Mouse (Mus musculus) midbrain, embryonic 11.5 days (tissue): ENCODE data around the gene Tango2. TPM values are rescaled to one million over a fixed set of nuclear protein-coding genes. Genes with fewer than 3 reads are reported as not detected.

Source experiments
- ATAC-seq: fragments of 200-750 bp; cut with Nextera tagmentation; 2 replicates; pipeline ENCODE4 v1.8.0; 2017; ENCODE audit warnings: moderate TSS enrichment, moderate library complexity; ENCODE audit not compliant: low FRiP score
- DNase-seq: peaks from one replicate; pipeline ENCODE4 v3.0.0; 2015; ENCODE audit warnings: low spot score; ENCODE audit errors: missing footprints
- H3K27ac ChIP-seq: fragments of 300-500 bp; sonication (generic); 2 replicates; pipeline ENCODE4 v1.5.1; 2014; ENCODE audit warnings: low read depth, low read length
- H3K27me3 ChIP-seq: fragments of 300-500 bp; sonication (generic); 2 replicates; pipeline ENCODE4 v1.6.1; 2014; ENCODE audit warnings: mild to moderate bottlenecking, low read length, moderate library complexity, mixed read lengths; ENCODE audit not compliant: control insufficient read depth, insufficient read depth
- H3K36me3 ChIP-seq: fragments of 300-500 bp; sonication (generic); 2 replicates; pipeline ENCODE4 v1.6.1; 2014; ENCODE audit warnings: mild to moderate bottlenecking, low read length, moderate library complexity, mixed read lengths; ENCODE audit not compliant: control insufficient read depth, insufficient read depth
- H3K4me1 ChIP-seq: fragments of 300-500 bp; sonication (generic); 2 replicates; pipeline ENCODE4 v1.6.1; 2014; ENCODE audit warnings: low read length; ENCODE audit not compliant: control insufficient read depth, insufficient read depth
- H3K4me2 ChIP-seq: fragments of 300-500 bp; sonication (generic); 2 replicates; pipeline ENCODE4 v1.6.1; 2014; ENCODE audit warnings: mild to moderate bottlenecking, moderate library complexity
- H3K4me3 ChIP-seq: fragments of 300-500 bp; sonication (generic); 2 replicates; pipeline ENCODE4 v1.5.1; 2014; ENCODE audit warnings: low read depth, low read length
- H3K9ac ChIP-seq: fragments of 300-500 bp; sonication (generic); 2 replicates; pipeline ENCODE4 v1.6.1; 2014; ENCODE audit warnings: low read length
- H3K9me3 ChIP-seq: fragments of 300-500 bp; sonication (generic); 2 replicates; pipeline ENCODE4 v1.6.1; 2016; ENCODE audit warnings: low read length; ENCODE audit not compliant: control insufficient read depth
- WGBS: fragments of 180-500 bp; shearing (Covaris S2); extraction: QIAGEN DNeasy Blood & Tissue Kit; methylation state at CpG from one replicate; pipeline ENCODE4 v1.1.7; 2014; 5-methylcytosine and 5-hydroxymethylcytosine counted together
- polyA plus RNA-seq: library from polyadenylated mRNA; unstranded; fragments of >200 nt; fragmentation: Nextera tagmentation; extraction: Ambion mirVana; gene quantifications from 2 replicates; pipeline ENCODE4 v1.2.1, GENCODE M21; 2014

Tango2 gene
- polyA plus RNA-seq, 1 experiment from 2014 or later: 38.9 TPM

GRCm38 (mm10) chr16:18377203-18377602, 29.3 kb upstream of the Tango2 start:
- Histone ChIP-seq H3K9ac (no peak overlapping the region; the same call in none of the 2 replicates), H3K4me1 (peaks cover 51% of the 10 kb centered on the region)

DNA sequence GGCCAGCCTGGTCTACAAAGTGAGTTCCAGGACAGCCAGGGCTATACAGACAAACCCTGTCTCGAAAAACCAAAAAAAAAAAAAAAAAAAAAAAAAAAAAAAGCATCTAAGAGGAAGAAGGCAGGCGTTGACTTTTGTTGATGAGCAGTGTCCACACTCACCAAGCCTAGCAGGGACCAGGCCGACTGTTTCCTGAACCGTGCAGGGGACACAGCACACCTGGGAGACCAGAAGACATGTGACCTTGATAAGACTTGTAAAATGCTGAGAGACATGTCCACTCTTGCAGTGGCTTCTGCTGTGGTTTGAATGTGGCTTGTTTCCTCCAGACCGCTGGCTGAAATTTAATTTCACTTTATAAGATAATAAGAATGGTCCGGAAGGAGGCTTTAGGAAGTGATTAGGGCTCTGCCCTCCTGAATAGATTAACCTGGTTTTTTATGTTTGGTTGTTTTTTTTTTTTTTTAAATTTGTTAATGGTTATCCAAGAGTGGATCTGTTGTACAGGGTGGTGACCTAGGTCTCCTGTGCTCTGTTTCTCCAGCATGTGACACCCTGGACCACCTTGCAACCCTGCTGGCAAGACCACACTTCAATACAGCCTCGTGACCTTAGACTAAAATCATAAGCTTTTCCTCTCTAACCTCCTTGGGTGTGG, 28.5 kb upstream of the Tango2 start:
- Histone ChIP-seq H3K4me3 (no peak overlapping the region), H3K9ac (no peak overlapping the region), H3K4me2 (no peak overlapping the region), H3K27ac (no peak overlapping the region), H3K36me3 (no peaks in the 10 kb centered on the region), H3K9me3 (no peaks in the 10 kb centered on the region), H3K4me1 (peaks cover 44% of the 10 kb centered on the region), H3K27me3 (no peaks in the 10 kb centered on the region)
- whole genome bisulfite sequencing: 85% methylated on average over 6 of the region's 7 CpGs
- ATAC-seq (no peak), DNase-seq (peak; percentile 85)

More at GRCm38 (mm10) chr16:18377203-18377602, 29.3 kb upstream of the Tango2 start:
- ATAC-seq (no peak), DNase-seq (no peak)
- peak overlapping the region; percentile 51; the same call in 1 of the 2 replicates for H3K27ac ChIP-seq
- no peak overlapping the region for H3K4me3 ChIP-seq
- no peaks in the 10 kb centered on the region for H3K9me3 ChIP-seq
- WGBS: 23% methylated on average over 3 of the region's 3 CpGs
- H3K36me3 ChIP-seq: no peaks in the 10 kb centered on the region
- no peak overlapping the region for H3K4me2 ChIP-seq
- no peaks in the 10 kb centered on the region for H3K27me3 ChIP-seq

GRCm38 (mm10) chr16:18373632-18374031, 25.7 kb upstream of the Tango2 start:
- no peaks in the 10 kb centered on the region for H3K9me3 ChIP-seq
- no peak for DNase-seq
- WGBS: 92% methylated on average over 4 of the region's 4 CpGs
- no peak overlapping the region for H3K27ac ChIP-seq
- peaks cover 16% of the 10 kb centered on the region for H3K4me1 ChIP-seq
- H3K4me2 ChIP-seq: no peak overlapping the region
- H3K36me3 ChIP-seq: no peaks in the 10 kb centered on the region
- H3K27me3 ChIP-seq: no peaks in the 10 kb centered on the region
- no peak overlapping the region for H3K9ac ChIP-seq
- no peak overlapping the region for H3K4me3 ChIP-seq
- ATAC-seq: no peak

DNA sequence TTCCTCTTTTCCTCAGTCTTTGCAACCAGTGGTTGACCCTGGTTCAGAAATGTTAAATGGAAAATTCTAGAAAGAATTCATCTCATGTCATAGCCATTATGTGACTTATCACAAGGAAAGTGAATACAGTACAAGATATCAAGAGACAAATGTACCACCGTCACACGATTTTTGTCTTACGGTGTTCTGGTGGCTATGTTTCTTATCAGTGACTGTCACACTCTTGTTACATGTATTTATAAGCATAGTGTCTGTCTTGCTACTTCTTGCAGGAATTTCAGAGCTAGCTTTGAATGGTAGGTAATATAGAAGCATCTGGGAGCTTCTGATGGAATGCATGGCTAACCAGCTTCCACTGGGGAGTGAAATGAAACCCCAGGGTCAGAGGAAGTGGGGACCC, 22.3 kb upstream of the Tango2 start:
- Histone ChIP-seq H3K4me3 (no peak overlapping the region), H3K4me2 (no peak overlapping the region), H3K36me3 (no peaks in the 10 kb centered on the region; the same call in 1 of the 2 replicates), H3K27me3 (no peaks in the 10 kb centered on the region), H3K27ac (no peak overlapping the region), H3K9me3 (no peaks in the 10 kb centered on the region), H3K4me1 (no peaks in the 10 kb centered on the region), H3K9ac (no peak overlapping the region)
- 94% methylated on average over 3 of the region's 3 CpGs for WGBS
- ATAC-seq (no peak), DNase-seq (no peak)

GRCm38 (mm10) chr16:18366849-18367248, 18.9 kb upstream of the Tango2 start:
- H3K9ac ChIP-seq: no peak overlapping the region
- DNase-seq: no peak
- H3K27ac ChIP-seq: no peak overlapping the region
- H3K9me3 ChIP-seq: no peaks in the 10 kb centered on the region
- no peak overlapping the region for H3K4me2 ChIP-seq
- H3K36me3 ChIP-seq: peaks cover 2% of the 10 kb centered on the region; the same call in 1 of the 2 replicates
- no peaks in the 10 kb centered on the region for H3K27me3 ChIP-seq
- WGBS: 91% methylated on average over 4 of the region's 4 CpGs
- no peak overlapping the region for H3K4me3 ChIP-seq
- ATAC-seq: no peak
- no peaks in the 10 kb centered on the region for H3K4me1 ChIP-seq

DNA sequence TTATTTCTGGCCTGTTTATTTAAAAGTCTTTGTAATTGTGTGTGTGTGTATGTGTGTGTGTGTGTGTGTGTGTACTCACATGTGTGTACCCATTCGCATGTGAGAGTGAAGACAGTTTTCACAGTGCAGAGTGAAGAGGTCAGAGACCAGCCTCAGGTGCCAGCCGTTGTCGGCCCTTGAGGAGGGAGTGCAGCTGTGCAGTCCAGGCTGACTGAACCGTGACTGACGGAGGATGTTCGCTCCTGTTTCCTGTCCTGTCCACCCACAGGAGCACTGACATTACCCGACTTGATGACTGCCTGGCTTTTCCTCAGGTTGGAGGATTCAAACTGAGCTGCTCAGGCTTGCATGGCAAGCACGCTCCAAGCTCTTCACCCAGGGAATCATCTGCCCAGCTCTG, 15.0 kb upstream of the Tango2 start:
- H3K36me3 ChIP-seq: peaks cover 2% of the 10 kb centered on the region; the same call in 1 of the 2 replicates
- no peaks in the 10 kb centered on the region for H3K4me1 ChIP-seq
- H3K4me3 ChIP-seq: no peak overlapping the region
- no peaks in the 10 kb centered on the region for H3K9me3 ChIP-seq
- ATAC-seq (no peak), DNase-seq (peak; percentile 33)
- no peak overlapping the region for H3K9ac ChIP-seq
- no peak overlapping the region for H3K4me2 ChIP-seq
- H3K27ac ChIP-seq: no peak overlapping the region
- 80% methylated on average over 8 of the region's 8 CpGs for WGBS
- no peaks in the 10 kb centered on the region for H3K27me3 ChIP-seq

GRCm38 (mm10) chr16:18360151-18360805, 12.4 kb upstream of the Tango2 start:
- H3K4me1 ChIP-seq: no peaks in the 10 kb centered on the region
- no peak overlapping the region for H3K27ac ChIP-seq
- H3K9me3 ChIP-seq: no peaks in the 10 kb centered on the region
- H3K27me3 ChIP-seq: no peaks in the 10 kb centered on the region
- 0 out of 2 replicates have a peak, but pooled peaks cover 2% of the 10 kb centered on the region for H3K36me3 ChIP-seq
- WGBS: 69% methylated on average over 6 of the region's 6 CpGs
- H3K9ac ChIP-seq: no peak overlapping the region
- ATAC-seq: no peak
- H3K4me3 ChIP-seq: no peak overlapping the region
- DNase-seq: no peak
- H3K4me2 ChIP-seq: no peak overlapping the region

DNA sequence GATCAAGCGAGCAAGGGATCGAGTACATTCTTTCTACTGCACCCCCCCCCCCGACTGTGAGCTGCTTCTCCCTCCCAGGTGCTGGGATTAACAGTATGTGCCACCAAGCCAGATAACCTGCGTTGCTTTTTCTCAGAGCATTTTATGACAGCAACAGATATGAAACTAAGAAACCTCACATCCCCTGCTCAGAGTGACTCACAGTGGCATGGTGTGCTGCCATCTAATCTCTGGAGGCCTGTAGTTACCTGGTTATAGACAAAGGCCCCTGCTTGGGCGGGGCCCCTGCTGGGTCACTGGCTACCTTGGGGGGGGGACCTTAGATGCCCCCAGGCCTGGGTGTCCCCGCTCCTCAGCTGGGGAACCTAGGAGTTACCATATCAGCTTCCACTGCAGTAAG, 10.1 kb upstream of the Tango2 start:
- WGBS: 92% methylated on average over 6 of the region's 6 CpGs
- H3K36me3 ChIP-seq: no peaks in the 10 kb centered on the region

DNA sequence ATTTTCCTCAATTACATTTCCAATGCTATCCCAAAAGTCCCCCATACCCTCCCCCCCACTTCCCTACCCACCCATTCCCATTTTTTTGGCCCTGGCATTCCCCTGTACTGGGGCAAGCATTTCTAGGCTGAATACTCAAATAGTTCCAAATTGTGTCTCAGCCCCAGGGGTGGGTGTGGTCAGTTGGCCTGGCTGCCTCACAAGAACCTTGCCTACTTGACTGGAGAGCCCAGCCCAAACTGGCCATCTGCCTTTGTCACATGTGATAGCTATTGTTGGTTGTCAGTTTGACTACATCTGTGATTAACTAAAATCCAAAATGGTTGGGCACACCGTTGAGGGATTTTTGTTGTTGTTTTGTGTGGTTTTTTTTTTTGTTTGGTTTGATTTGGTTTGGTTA, 9.1 kb upstream of the Tango2 start:
- Histone ChIP-seq H3K27me3 (no peaks in the 10 kb centered on the region), H3K4me1 (no peaks in the 10 kb centered on the region), H3K4me3 (no peak overlapping the region), H3K36me3 (no peaks in the 10 kb centered on the region), H3K9ac (no peak overlapping the region), H3K27ac (no peak overlapping the region), H3K9me3 (no peaks in the 10 kb centered on the region), H3K4me2 (no peak overlapping the region)
- no peak for DNase-seq
- ATAC-seq: no peak
- WGBS: 87% methylated on average over 1 of the region's 1 CpGs

More for the DNA sequence above, 10.1 kb upstream of the Tango2 start:
- ATAC-seq (no peak), DNase-seq (no peak)
- no peaks in the 10 kb centered on the region for H3K4me1 ChIP-seq
- H3K9ac ChIP-seq: no peak overlapping the region
- no peak overlapping the region for H3K4me2 ChIP-seq
- H3K9me3 ChIP-seq: no peaks in the 10 kb centered on the region
- no peak overlapping the region for H3K27ac ChIP-seq
- H3K27me3 ChIP-seq: no peaks in the 10 kb centered on the region
- no peak overlapping the region for H3K4me3 ChIP-seq
